Mouse (Mus musculus) ES-E14 (cell line): Measurements from ENCODE around the gene Neil1. TPM values are rescaled to one million over a fixed set of nuclear protein-coding genes. Genes with fewer than 3 reads are reported as not detected.

ENCODE experiments used
- DNase-seq: peaks from one replicate; pipeline ENCODE4 v3.0.0-alpha.2; 2013; ENCODE audit warnings: low read depth, low spot score
- H3K27ac ChIP-seq: 2 replicates; pipeline ENCODE4 v1.5.1; 2012; ENCODE audit warnings: low read depth, mild to moderate bottlenecking, low read length, moderate library complexity, mixed read lengths; ENCODE audit not compliant: poor library complexity, insufficient read depth, severe bottlenecking
- H3K36me3 ChIP-seq: 2 replicates; pipeline ENCODE4 v1.6.1; 2012; ENCODE audit warnings: mild to moderate bottlenecking, low read length, moderate library complexity, mixed read lengths; ENCODE audit not compliant: control insufficient read depth, poor library complexity, insufficient read depth, severe bottlenecking
- H3K4me1 ChIP-seq, 2 experiments: fragments of 150-350 bp in 1 of 2; sonication (generic) in 1 of 2; 2 replicates each; pipeline ENCODE4 v1.6.1; 2012; ENCODE audit warnings: low read length in 2 of 2, mild to moderate bottlenecking in 1 of 2, mixed read lengths in 1 of 2; ENCODE audit not compliant: control insufficient read depth in 2 of 2, insufficient read depth in 2 of 2, poor library complexity in 1 of 2
- H3K4me3 ChIP-seq, 2 experiments: fragments of 150-350 bp in 1 of 2; sonication (generic) in 1 of 2; 2 replicates each; pipeline ENCODE4 v1.5.1; 2012; ENCODE audit warnings: low read length in 2 of 2, low read depth in 1 of 2, mild to moderate bottlenecking in 1 of 2, mixed read lengths in 1 of 2; ENCODE audit not compliant: insufficient read depth in 1 of 2, poor library complexity in 1 of 2, severe bottlenecking in 1 of 2
- H3K9ac ChIP-seq: 2 replicates; pipeline ENCODE4 v1.6.1; 2012; ENCODE audit warnings: low read depth, mild to moderate bottlenecking, low read length, mixed read lengths; ENCODE audit not compliant: poor library complexity, insufficient read depth, severe bottlenecking
- H3K9me3 ChIP-seq: fragments of 150-350 bp; sonication (generic); 2 replicates; pipeline ENCODE4 v1.6.1; 2012; ENCODE audit warnings: low read depth, mild to moderate bottlenecking, low read length; ENCODE audit not compliant: control insufficient read depth, insufficient read depth
- CHD2 ChIP-seq: IDR thresholded peaks from 2 replicates; pipeline ENCODE4 v1.6.1; 2014; ENCODE audit warnings: mild to moderate bottlenecking, low read depth, low read length, inconsistent platforms
- HCFC1 ChIP-seq: IDR thresholded peaks from 2 replicates; pipeline ENCODE4 v1.6.1; 2012; ENCODE audit warnings: low read length, inconsistent platforms, borderline replicate concordance; ENCODE audit not compliant: insufficient read depth
- MAFK ChIP-seq: IDR thresholded peaks from 2 replicates; pipeline ENCODE4 v1.6.1; 2014; ENCODE audit warnings: mild to moderate bottlenecking, low read depth, low read length, inconsistent platforms; ENCODE audit not compliant: insufficient read depth
- ZC3H11A ChIP-seq: IDR thresholded peaks from 2 replicates; pipeline ENCODE4 v1.6.1; 2012; ENCODE audit warnings: low read depth, mild to moderate bottlenecking, inconsistent platforms, low read length, borderline replicate concordance
- ZNF384 ChIP-seq: IDR thresholded peaks from 2 replicates; pipeline ENCODE4 v1.6.1; 2012; ENCODE audit warnings: low read depth, low read length, inconsistent platforms
- in situ Hi-C, 2 experiments: fragments of 600-800 bp; cut with MboI; formaldehyde crosslinking; loops; one replicate each; pipeline ENCODE4 v1.15.1; 2025; ENCODE audit warnings: low sequenced_read_pairs in 2 of 2, inconsistent platforms in 1 of 2; ENCODE audit not compliant: unreplicated experiment in 2 of 2
- total RNA-seq: library from RNA; depleted of rRNA; stranded (reverse); fragments of 300-350 nt; gene quantifications from 2 replicates; pipeline ENCODE4 v1.2.3, GENCODE M21; 2012

The Neil1 gene
- total RNA-seq, 1 experiment: 4.4 TPM

GRCm38 (mm10) chr9:57157499-57157898 is 9.4 kb upstream of the Neil1 start:
- Histone ChIP-seq H3K9ac (peak overlapping the region; percentile 90), H3K4me1 (peaks cover 2 to 11% of the 10 kb centered on the region in 2 experiments; a peak in 2 of 4 replicates), H3K4me3 (peak overlapping the region; percentile 85 to 89), H3K9me3 (no peaks in the 10 kb centered on the region), H3K27ac (no peak overlapping the region), H3K36me3 (peaks cover 7% of the 10 kb centered on the region)
- in situ Hi-C loops: no loop called here
- TF ChIP-seq MAFK: no peak
- TF ChIP-seq CHD2: no peak
- TF ChIP-seq HCFC1: no peak
- no peak for TF ChIP-seq ZC3H11A
- TF ChIP-seq ZNF384: no peak
- no peak for DNase-seq

GRCm38 (mm10) chr9:57156823-57157222 is 8.7 kb upstream of the Neil1 start:
- no peak for TF ChIP-seq CHD2
- in situ Hi-C loops: no loop called here
- peak overlapping the region in 1 of 2 experiments; percentile 89; a peak in 1 of 4 replicates for H3K4me3 ChIP-seq
- no peak for DNase-seq
- H3K9ac ChIP-seq: peak overlapping the region; percentile 90; the same call in 1 of the 2 replicates
- H3K4me1 ChIP-seq: peaks cover 2 to 9% of the 10 kb centered on the region in 2 experiments; a peak in 2 of 4 replicates
- H3K9me3 ChIP-seq: no peaks in the 10 kb centered on the region
- H3K27ac ChIP-seq: no peak overlapping the region
- peaks cover 7% of the 10 kb centered on the region for H3K36me3 ChIP-seq

- H3K9ac ChIP-seq: peak overlapping the region; percentile 90; the same call in 1 of the 2 replicates
- DNase-seq: no peak
- in situ Hi-C loops: no loop called here
- no peak for TF ChIP-seq MAFK
- no peak for TF ChIP-seq CHD2
- TF ChIP-seq ZC3H11A: no peak
- no peak for TF ChIP-seq ZNF384
- TF ChIP-seq HCFC1: no peak
- peaks cover 7% of the 10 kb centered on the region for H3K36me3 ChIP-seq
- no peak overlapping the region for H3K27ac ChIP-seq
- H3K9me3 ChIP-seq: no peaks in the 10 kb centered on the region
- H3K4me3 ChIP-seq: no peak overlapping the region
- peaks cover 2 to 9% of the 10 kb centered on the region in 2 experiments; a peak in 2 of 4 replicates for H3K4me1 ChIP-seq
Measured at GRCm38 (mm10) chr9:57156383-57156782, 8.3 kb upstream of the Neil1 start.

DNA sequence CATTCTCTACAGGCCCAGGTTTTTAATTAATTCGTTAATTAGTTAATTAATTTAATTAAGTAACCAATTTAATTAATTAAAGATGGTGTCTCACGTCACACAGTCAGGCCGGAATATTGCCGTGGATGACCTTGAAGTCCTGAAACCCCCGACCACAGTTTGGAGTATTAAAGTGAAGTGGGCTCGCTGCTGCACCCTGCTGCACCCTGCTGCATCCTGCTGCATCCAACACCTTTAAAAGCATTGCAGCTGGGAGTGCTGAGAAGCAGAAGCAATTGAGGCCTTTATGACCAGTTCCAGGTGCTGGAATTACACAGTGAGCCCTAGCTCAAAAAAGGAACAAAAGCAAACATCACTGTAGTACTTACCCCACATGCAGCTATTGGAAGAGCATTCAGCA is 4.2 kb upstream of the Neil1 start:
- DNase-seq: no peak
- H3K36me3 ChIP-seq: peaks cover 7% of the 10 kb centered on the region
- H3K9me3 ChIP-seq: no peaks in the 10 kb centered on the region
- in situ Hi-C loops: no loop called here
- H3K27ac ChIP-seq: no peak overlapping the region
- no peak overlapping the region for H3K9ac ChIP-seq
- H3K4me1 ChIP-seq: peaks cover 0 to 7% of the 10 kb centered on the region in 2 experiments; a peak in 1 of 4 replicates
- no peak overlapping the region for H3K4me3 ChIP-seq
- TF ChIP-seq ZC3H11A (no peak), ZNF384 (no peak)

- no peak overlapping the region for H3K9ac ChIP-seq
- in situ Hi-C loops: no loop called here
- TF ChIP-seq ZC3H11A (no peak), CHD2 (no peak), HCFC1 (no peak), ZNF384 (no peak)
- no peak for DNase-seq
- H3K9me3 ChIP-seq: no peaks in the 10 kb centered on the region
- no peak overlapping the region for H3K4me3 ChIP-seq
- no peak overlapping the region for H3K27ac ChIP-seq
- H3K4me1 ChIP-seq: peaks cover 0 to 11% of the 10 kb centered on the region in 2 experiments; a peak in 3 of 4 replicates
- peaks cover 4% of the 10 kb centered on the region for H3K36me3 ChIP-seq
Measured at GRCm38 (mm10) chr9:57150192-57150591, 2.1 kb upstream of the Neil1 start.
